Comparison of ENCODE assay signal across 9 mouse cellular contexts in the genomic region with DNA sequence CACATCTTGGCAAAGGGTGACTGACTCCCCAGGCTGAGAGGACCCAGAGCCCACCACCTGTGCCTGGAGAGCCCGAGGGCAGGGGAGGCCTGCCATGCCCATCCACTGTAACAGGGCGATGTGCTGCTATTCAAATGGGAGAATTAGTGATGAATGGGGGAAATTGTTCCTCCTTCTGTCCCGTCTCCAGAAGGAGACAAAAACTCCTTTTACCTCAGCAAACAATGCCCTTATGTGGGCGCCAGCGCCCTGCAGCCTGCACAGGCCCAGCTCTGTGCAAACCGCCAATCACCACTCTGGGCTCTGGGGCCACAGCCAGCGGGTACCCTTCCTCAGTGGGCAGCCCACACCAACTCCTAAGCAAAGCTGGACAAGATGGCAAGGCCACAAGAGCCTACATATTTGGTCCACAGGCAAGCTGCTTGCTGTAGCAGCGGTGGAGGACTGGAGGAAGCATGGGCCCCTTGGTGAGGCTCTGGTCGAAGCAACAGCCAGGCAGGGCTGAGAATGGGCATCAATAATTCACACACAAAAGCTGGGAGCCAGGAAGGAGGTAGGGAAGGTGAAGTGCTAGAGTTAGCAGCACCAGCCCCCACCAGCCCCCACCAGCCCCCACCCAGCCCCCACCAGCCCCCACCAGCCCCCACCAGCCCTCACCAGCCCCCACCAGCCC.
DNase-seq lines count a peak whose midpoint lies in the region; ATAC-seq and TF ChIP-seq lines count a peak whose summit lies in the region.
"Had no signal": no experiment of that assay in that cellular context is flagged by ENCODE, and none has a peak within 500 bp of the region (broad histone marks: within the 10 kb centered on the region; RNA-seq: fewer than 3 reads in every experiment).

No protein-coding gene starts in this region.

- no peak for TF ChIP-seq CTCF in midbrain, postnatal 0 days (IDR thresholded peaks at IDR 0.05)
- no peak for TF ChIP-seq CTCF in thymus, adult 2 months (IDR thresholded peaks at IDR 0.05; ENCODE audit: borderline replicate concordance, control insufficient read depth, extremely low read depth, insufficient read depth, low read length, poor library complexity)

- peaks cover 53% of the 10 kb centered on the region for H3K36me3 ChIP-seq in heart, embryonic 14.5 days (ENCODE audit: control insufficient read depth, insufficient read depth, low read length)
- no peaks in the 10 kb centered on the region for H3K36me3 ChIP-seq in intestine, embryonic 16.5 days (ENCODE audit: control insufficient read depth, insufficient read depth, low read length)
- H3K36me3 ChIP-seq in midbrain, postnatal 0 days (ENCODE audit: insufficient read depth, low read length), result peaks cover 17% of the 10 kb centered on the region
- H3K36me3 ChIP-seq in thymus, adult 2 months (ENCODE audit: control insufficient read depth, insufficient read depth, low read length), result no peaks in the 10 kb centered on the region

- H3K9me3 ChIP-seq in heart, embryonic 14.5 days (ENCODE audit: control insufficient read depth, low read length), result no peaks in the 10 kb centered on the region
- no peaks in the 10 kb centered on the region for H3K9me3 ChIP-seq in intestine, embryonic 16.5 days (ENCODE audit: control insufficient read depth, low read length)
- no peaks in the 10 kb centered on the region for H3K9me3 ChIP-seq in midbrain, postnatal 0 days (ENCODE audit: low read length)
- H3K9me3 ChIP-seq: liver, embryonic 15.5 days had no signal

- 0 out of 2 replicates have a peak overlapping the region, but pooled peaks have one; percentile 11 for H3K9ac ChIP-seq in heart, embryonic 14.5 days (ENCODE audit: low read length)
- H3K9ac ChIP-seq in intestine, embryonic 16.5 days (ENCODE audit: low read depth, low read length), result peak overlapping the region; percentile 27
- no peak overlapping the region for H3K9ac ChIP-seq in midbrain, postnatal 0 days (replicated peaks; ENCODE audit: low read length, poor library complexity, severe bottlenecking)
- H3K9ac ChIP-seq: liver, embryonic 15.5 days had no signal

- peak overlapping the region in 1 of 2 experiments; percentile 57; a peak in 1 of 4 replicates for H3K27ac ChIP-seq in heart, embryonic 14.5 days (replicated peaks in 1 of 2; ENCODE audit: control insufficient read depth in 1 of 2, insufficient read depth in 1 of 2, low read depth in 2 of 2, low read length in 2 of 2)
- H3K27ac ChIP-seq in intestine, embryonic 16.5 days (ENCODE audit: low read length), result peak overlapping the region; percentile 93
- H3K27ac ChIP-seq in midbrain, postnatal 0 days (ENCODE audit: low read depth, low read length), result peak overlapping the region; percentile 52; the same call in 1 of the 2 replicates
- H3K27ac ChIP-seq in thymus, adult 2 months (ENCODE audit: control insufficient read depth, insufficient read depth, low read length), result no peak overlapping the region
- H3K27ac ChIP-seq: liver, embryonic 15.5 days had no signal

- H3K4me2 ChIP-seq in heart, embryonic 14.5 days (ENCODE audit: low read length), result no peak overlapping the region
- peak overlapping the region; percentile 31 for H3K4me2 ChIP-seq in intestine, embryonic 16.5 days (ENCODE audit: low read depth, low read length)
- no peak overlapping the region for H3K4me2 ChIP-seq in midbrain, postnatal 0 days (ENCODE audit: low read depth, low read length, poor library complexity, severe bottlenecking)
- H3K4me2 ChIP-seq: liver, embryonic 15.5 days had no signal

- no peak for ATAC-seq in heart, embryonic 14.5 days (ENCODE audit: insufficient number of reproducible peaks, insufficient read depth, low FRiP score, low read depth)
- peak; percentile 2; the same call in 1 of the 2 replicates for ATAC-seq in intestine, embryonic 16.5 days
- ATAC-seq in midbrain, postnatal 0 days (ENCODE audit: low FRiP score), result peak; percentile 76

- DNase-seq in heart, postnatal 25 days (ENCODE audit: low spot score), result no peak
- DNase-seq in embryo, embryonic 9.5 days (ENCODE audit: extremely low spot score), result peak; percentile 38
- peak; percentile 70 for DNase-seq in midbrain, postnatal 0 days (ENCODE audit: low spot score)
- DNase-seq in thymus, adult 2 months, result no peak
- DNase-seq in gastrocnemius, adult 18-20 months (ENCODE audit: low spot score), result no peak
- no peak for DNase-seq in gastrocnemius, postnatal 10 days

- peaks cover 45 to 71% of the 10 kb centered on the region in 2 experiments for H3K4me1 ChIP-seq in heart, embryonic 14.5 days (ENCODE audit: control insufficient read depth in 2 of 2, insufficient read depth in 2 of 2, low read length in 2 of 2)
- peaks cover 72% of the 10 kb centered on the region for H3K4me1 ChIP-seq in intestine, embryonic 16.5 days (ENCODE audit: control insufficient read depth, insufficient read depth, low read length)
- H3K4me1 ChIP-seq in midbrain, postnatal 0 days (ENCODE audit: insufficient read depth, low read length), result peaks cover 19% of the 10 kb centered on the region; the same call in 1 of the 2 replicates
- peaks cover 11% of the 10 kb centered on the region for H3K4me1 ChIP-seq in thymus, adult 2 months (replicated peaks; ENCODE audit: control insufficient read depth, insufficient read depth, low read length)

- TF ChIP-seq POLR2A in thymus, adult 2 months (IDR thresholded peaks at IDR 0.05; ENCODE audit: control insufficient read depth, extremely low read depth, insufficient read depth, low read length, poor library complexity), result no peak

- 79% methylated on average over 9 of the region's 9 CpGs for WGBS in heart, embryonic 14.5 days
- 48% methylated on average over 9 of the region's 9 CpGs for WGBS in intestine, embryonic 16.5 days
- 26% methylated on average over 9 of the region's 9 CpGs for WGBS in midbrain, postnatal 0 days
- 97% methylated on average over 9 of the region's 9 CpGs for WGBS in thymus, adult 2 months

- no peak overlapping the region for H3K4me3 ChIP-seq in heart, embryonic 14.5 days (ENCODE audit: control insufficient read depth in 1 of 2, insufficient read depth in 1 of 2, low read depth in 1 of 2, low read length in 2 of 2)
- no peak overlapping the region for H3K4me3 ChIP-seq in intestine, embryonic 16.5 days (ENCODE audit: low read length)
- H3K4me3 ChIP-seq in midbrain, postnatal 0 days (ENCODE audit: low read depth, low read length), result no peak overlapping the region
- no peak overlapping the region for H3K4me3 ChIP-seq in thymus, adult 2 months (ENCODE audit: control insufficient read depth, insufficient read depth, low read length)
- H3K4me3 ChIP-seq: liver, embryonic 15.5 days had no signal

- H3K27me3 ChIP-seq in heart, embryonic 14.5 days (ENCODE audit: control insufficient read depth, insufficient read depth, low read length), result no peaks in the 10 kb centered on the region
- no peaks in the 10 kb centered on the region for H3K27me3 ChIP-seq in intestine, embryonic 16.5 days (replicated peaks; ENCODE audit: control insufficient read depth, insufficient read depth, low read length)
- no peaks in the 10 kb centered on the region for H3K27me3 ChIP-seq in midbrain, postnatal 0 days (ENCODE audit: insufficient read depth, low read length)
- H3K27me3 ChIP-seq in thymus, adult 2 months (ENCODE audit: control insufficient read depth, insufficient read depth, low read length), result no peaks in the 10 kb centered on the region
- H3K27me3 ChIP-seq: liver, embryonic 15.5 days had no signal

- intact Hi-C loops in heart, postnatal 25 days (cut with DNase I), result no loop called here

Comparison
In these comparisons a context has a peak if more than half of its experiments do, and no peak if none do; other contexts are left out.
1. DNase-seq: peak in embryo, embryonic 9.5 days (single experiment) and midbrain, postnatal 0 days (single experiment); none in heart, postnatal 25 days (single experiment), thymus, adult 2 months (single experiment), gastrocnemius, adult 18-20 months (single experiment) and gastrocnemius, postnatal 10 days (single experiment).